Mouse (Mus musculus) lung, adult 2 months (tissue): Measurements from ENCODE around the gene Ccdc184.

Experiments
- CTCF ChIP-seq: fragments of 200-500 bp; IDR thresholded peaks from 2 replicates; pipeline ENCODE4 v1.5.1; 2011; ENCODE audit warnings: mild to moderate bottlenecking, low read length, control low read depth; ENCODE audit not compliant: insufficient read depth
- POLR2A ChIP-seq: fragments of 200-500 bp; IDR thresholded peaks from 2 replicates; pipeline ENCODE4 v1.6.1; 2011; ENCODE audit warnings: low read depth, mild to moderate bottlenecking, control low read depth, low read length, borderline replicate concordance; ENCODE audit errors: extremely low read depth

DNA sequence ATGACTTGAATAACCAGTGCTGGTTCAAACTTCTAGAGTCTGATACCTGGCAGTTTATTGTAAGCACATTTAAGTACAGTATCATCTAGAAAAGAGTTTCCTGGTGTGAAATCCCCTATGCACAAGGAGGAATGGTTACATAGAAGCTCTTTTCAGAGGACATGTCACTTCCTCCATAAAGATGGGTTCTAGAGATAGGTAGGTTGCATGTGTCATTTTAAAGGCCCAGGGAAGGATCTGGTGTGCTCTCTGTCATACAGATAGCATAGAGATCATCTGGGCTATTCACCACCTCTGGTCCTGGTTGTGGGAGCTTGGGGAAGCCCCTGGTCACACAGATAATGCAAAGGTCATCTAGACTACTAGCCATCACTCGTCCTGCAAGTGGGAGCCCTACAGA, 9.7 kb upstream of the Ccdc184 start:
- TF ChIP-seq POLR2A (no peak), CTCF (no peak)
